Mouse (Mus musculus) kidney, adult 9 months (tissue): Measurements from ENCODE around the gene Fbxl22.

Experiments used
- DNase-seq: peaks from one replicate; pipeline ENCODE4 v3.0.0; 2022

Fbxl22 gene

DNA sequence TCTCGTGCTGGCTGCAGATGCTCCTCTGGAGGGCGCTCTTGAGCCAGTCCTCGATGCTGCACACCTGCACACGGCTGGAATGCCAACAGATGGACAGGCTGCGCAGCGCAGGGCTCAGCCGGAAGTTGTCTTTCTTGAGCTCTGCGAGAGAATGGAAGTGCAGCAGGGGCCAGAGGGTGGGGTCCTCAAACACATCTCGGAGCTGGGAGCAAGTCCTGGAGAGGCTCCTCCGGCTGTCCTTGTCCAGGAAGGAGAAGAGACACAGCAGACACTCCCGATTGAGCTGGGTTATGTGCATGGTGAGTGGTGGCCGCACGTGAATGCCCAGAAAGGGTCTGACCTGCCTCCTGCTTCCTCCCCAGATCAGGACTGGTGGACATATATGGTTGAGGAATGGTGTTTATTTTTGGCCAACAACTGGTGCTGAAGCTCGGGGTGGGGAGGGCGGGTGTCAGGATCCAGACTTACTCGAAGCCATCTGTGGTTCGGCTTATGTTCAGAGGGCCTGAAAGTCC is at the start of gene Fbxl22:
Fbxl22 (minus strand) TSS at position 338 of the 515 bp plus-strand sequence.
- DNase-seq, result peak; percentile 82

DNA sequence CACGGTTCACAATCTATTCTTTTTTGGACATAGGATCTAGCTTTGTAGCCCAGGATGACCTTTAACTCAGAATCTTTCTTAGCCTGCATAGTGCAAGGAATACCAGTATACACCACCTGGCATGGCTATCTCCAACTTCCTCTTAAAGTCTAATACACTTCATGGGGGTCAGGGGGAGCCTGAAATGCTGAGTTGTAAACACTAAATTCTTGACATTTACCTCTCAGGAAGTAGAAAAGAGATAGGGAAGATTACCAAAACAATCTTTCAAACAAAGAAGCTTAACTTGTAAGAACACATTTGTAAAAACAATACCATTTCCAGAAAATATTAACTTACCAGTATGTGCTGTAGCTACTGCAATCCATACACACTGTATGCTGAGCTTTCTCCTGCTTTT is 47.8 kb upstream of the Fbxl22 start:
- DNase-seq, result no peak

DNA sequence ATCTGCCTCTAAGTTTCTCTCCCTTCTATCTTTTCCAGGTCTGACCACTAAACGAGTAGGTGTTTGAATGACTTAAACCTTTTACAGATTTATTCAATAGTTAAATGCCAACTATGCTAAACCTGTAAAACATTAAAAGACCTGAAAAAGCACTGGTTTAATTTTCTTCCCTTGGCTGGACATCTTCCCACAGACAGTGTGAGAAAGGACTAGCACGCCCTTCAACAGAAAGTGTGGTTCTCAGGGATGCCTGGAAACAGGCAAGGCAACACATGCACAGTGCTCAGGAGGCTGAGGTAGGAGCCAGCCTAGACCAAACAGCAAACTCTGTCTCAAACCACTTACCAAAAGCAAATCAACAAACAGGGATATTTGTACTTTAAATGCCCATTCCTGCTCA is 47.1 kb upstream of the Fbxl22 start:
- peak; percentile 83 for DNase-seq

DNA sequence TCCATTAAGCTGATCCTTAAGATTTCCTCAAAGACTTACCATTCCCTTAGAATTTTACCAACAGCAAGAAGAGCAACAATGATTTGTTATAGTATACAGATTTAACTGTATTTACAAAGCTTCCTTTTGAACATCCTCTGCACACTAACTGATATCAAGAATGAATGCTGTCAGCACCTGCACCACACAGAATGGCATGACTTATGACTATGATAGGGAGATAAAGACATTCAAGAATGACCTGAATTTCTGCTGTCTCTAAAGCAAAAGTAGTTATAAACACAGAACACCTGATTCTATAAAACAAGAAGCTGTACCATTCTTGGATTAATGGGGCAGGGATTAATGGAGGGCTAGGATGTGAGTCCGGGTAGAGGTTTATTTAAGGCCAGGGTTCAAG is 46.3 kb upstream of the Fbxl22 start:
- no peak for DNase-seq

DNA sequence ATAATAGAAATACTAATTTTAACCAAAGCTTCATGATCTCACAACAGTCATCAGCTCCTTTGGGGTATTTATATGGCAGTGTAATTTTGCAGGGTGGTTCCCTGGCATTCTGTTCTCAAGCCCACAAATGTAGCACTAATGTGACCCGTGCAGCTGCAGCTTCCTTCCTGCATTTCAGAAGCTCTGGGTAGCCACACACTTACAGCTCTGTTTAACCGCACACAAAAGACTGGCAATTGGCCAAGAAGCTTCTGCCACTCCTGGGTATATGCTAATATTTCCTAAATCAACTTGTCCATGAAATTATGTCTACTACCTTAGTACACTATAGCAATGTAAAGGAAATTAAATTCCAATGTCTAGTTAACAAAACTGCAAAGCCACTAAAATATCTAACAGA is 45.9 kb upstream of the Fbxl22 start:
- no peak for DNase-seq

DNA sequence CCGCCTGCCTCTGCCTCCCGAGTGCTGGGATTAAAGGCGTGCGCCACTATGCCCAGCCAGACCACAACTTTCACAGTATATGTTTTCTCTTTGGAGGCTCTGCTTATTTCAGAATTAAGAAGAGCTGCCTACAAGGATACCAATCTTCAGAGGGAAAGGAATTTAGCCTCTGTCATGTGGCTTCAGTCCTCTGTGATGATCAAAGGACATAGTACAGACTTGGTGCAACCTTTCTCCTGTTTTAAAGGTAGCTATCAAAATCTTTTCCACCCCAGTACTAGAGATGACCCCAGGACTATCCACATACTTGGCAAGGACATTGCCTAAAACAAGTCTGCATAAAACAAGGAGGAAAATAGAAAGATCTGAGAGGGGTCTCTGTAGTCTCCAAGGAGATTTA is 44.6 kb upstream of the Fbxl22 start:
- DNase-seq, result peak; percentile 80

DNA sequence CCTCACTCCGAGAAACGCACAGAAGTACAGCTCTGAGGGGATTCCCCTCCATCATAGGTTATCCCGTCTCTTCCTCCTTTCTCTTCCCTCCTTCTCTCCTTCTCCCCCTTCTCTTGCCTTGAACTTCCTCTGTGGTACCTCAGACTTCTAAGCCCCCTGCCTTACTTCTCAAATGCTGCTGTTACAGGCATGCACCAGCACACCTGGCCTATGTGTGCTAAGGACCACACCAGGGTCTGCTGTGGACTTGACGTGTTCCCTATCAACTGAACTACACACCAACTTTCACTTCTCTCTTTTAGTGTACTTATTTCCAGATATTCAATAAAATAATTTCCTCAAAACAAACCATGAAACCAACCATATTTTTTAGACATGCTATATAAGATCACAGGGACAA is 28.4 kb upstream of the Fbxl22 start:
- no peak for DNase-seq

DNA sequence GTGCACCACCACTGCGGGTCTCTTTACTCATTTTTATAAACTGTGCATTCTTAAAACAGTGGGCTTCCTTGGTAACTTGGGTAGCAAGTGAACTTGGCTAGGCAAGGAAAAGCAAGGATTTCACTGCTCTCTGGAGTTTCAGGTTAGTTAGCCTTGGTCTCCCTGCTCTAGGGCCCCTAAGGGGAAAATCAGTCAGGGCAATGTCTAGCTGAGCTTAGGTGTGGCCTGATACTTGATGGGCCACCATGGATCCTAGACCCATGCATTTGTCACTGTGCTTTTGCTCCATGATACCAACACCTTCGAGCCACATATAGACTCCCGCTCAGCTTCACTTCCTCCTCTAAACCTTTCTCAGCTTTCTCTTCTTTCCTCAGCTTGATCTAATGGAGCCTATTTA is 7.2 kb upstream of the Fbxl22 start:
- DNase-seq, result no peak

DNA sequence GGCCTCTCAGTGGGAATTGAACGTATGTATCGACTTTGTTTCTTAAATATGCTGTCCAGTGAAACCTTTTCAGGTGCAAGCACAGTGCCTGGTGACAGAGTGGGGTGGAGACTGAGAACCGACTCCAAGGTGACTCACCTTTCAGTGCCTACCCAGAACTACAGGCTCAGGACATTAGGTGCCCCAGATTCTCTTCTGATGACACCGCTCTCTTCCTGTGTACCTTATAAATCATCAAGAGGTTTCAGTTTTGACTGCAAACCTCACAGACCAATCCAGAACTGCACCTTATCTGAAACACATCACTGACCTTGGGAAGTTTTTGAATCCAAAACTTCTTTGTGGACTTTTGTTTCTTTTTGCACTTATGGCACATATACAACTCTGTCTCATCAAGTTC is 5.9 kb upstream of the Fbxl22 start:
- no peak for DNase-seq

DNA sequence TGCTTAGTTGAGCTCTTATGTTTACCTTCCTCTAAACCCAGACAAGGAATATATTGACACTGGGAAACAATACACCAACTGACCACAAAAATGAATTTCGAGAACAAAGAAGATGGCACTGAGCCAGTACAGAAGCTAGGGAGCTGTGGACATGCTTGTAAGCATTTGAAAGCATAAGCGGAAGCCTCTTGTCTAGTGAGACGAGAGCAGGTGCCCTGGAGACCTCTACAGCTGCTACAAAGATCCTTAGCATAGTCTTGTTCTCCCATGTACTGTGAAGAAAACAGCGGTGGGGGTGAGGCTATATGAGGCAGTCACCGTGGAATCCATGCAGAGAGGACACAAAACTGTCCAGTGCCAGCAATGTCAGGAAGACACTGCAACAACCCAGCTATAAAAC is 4.5 kb upstream of the Fbxl22 start:
- peak; percentile 28 for DNase-seq

DNA sequence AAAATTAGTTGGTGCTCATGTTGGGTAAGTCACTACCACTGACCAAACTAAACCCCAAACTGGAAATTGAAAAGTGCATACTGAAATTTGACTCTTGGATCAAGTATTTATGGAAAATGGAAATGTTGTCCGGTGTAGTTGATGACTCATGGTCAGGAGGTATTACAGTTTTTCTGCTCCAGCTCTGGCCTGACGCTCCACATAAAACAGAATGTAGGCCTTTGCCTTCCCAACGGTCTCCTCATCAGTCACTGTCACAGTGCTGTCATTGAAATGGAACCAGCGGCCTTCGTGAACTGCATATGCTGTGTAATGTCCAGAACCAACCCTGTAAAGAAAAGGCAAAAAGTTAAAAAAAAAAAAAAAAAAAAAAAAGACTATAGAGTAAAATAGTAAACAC is 3.9 kb upstream of the Fbxl22 start:
- DNase-seq, result no peak

DNA sequence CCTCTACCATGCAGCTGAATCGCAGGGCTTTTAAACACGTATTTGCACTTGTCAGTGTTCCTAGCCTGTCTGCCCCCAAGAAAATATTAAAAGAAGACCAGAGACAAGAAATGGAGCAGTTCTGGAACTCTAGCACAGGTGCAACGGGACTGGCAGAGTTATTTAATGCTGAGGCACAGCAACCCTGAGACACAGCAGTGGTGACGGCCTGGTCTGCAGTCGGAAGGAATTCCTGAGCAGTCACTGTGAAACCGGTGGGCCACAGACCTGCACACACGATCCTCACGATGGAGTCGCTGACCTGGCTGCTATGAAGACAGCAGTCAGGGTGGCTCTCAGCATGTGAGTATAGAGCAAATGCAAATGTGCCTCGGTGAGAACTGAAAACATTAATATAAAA is 3.4 kb upstream of the Fbxl22 start:
- no peak for DNase-seq

DNA sequence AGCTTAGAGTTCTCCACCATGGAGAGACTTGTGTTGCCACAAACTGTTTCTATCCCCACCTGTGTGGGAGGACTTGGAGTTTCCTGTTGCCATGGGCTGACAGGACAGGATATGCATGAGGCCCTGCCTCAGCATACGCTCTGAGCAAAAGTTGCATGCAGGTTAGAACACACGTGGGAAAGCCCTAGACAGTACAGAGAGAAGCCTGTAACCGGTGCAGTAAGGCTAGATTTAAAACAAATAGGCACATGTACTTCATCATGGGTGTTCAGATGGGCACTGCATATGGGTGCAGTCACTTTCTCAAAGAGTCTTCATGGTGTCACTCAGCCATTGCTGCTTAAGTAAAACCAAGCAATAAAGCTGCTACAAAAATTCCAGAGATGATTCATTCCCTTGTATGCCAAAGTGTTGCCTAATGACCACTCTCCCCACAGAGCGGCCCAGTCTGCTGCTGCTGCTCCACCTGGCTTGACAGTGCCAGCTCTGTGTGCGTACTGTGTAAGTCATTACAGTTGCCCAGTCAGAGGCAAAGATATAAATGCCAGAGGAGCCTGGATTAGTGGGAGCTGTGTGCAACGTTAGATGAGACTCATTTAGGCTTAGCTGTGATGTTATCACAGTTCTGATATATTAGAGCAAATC is 2.0 kb upstream of the Fbxl22 start:
- no peak for DNase-seq

DNA sequence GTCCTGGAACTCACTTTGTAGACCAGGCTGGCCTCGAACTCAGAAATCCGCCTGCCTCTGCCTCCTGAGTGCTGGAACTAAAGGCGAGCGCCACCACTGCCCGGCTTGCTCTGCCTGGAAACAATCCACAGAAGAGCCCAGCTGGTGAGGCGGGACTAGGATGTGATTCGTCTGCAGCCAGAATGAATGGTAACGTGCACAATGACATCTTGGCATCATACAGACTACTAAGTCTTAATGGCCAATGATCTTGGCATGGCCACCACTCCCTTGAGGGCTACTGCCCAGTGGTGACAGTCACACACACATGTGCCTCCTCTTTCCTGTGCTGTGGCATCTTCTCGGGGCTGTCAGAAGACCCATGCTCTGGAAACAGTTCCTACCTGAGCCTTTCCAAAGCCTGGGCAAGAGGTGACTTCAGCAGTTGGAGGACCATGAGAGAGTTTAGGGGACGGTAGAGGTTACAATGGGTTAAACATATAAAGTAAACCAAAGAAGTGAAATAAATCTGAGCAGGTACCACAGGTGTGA is 1.4 kb upstream of the Fbxl22 start:
- DNase-seq, result no peak

DNA sequence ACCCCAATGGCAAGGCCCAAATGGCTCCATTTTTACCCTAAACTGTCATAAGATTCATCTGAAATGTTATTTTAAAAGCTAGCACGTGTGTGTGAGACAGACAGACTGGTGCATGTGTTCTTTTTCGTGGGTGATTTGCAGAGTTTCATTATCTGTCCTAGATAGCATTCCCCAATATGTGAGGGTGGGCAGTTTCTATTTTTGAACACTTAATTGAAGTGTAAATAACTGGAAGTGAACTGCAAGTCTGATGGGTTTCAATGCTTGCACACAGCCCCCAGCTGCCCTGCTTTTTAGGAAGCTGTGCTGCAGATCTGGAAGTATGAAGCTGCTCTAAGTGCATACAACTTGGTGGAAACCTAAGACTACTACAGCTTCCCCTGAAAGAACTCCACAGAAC is 722 bp upstream of the Fbxl22 start:
- no peak for DNase-seq

DNA sequence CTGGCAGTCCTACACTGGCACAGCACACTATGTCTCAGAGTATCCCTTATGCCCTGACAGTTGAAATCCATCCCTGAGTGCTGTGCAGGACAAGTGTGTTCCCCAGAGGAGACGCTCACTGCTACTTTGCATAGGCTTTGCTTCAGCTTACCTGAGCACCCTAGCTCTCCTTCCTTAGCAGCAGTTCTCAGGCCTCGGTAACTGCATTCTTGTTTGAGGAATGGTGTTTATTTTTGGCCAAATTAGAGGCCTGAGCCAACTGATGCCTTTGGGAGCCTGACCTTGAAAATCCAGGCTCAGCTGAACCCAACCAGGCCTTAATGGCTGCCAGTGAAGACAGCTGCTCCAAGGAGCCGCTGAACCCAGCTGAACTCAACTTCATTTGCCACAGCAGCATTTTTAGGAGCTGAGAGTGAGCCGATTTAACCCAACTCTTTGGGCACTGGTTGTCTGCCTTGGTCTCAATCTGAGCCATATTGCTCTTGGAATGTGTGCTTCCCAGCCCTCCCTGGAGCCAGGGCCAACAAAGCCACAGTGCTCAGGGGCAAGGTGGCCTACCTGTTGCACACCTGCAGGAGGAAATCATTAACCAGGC is 635 bp downstream of the Fbxl22 start:
- DNase-seq, result no peak

DNA sequence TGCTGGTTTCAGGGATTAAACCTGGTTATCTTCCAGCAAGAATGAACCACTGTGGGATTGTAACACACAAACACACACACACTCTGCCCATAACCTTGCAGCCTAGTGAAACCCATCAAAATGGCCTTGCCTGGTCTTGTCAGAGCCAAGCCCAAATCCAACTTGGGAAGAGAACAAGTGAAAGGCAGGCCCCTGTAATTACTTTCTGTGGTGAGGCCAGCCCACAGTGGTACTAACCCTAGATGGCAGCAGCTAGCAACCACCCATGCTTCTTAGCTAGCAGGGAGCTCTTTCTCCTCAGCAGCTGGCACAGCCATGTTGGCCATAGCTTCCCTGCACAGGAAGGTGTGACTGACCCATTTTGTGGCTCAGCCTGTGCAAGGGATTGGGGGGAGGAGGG is 1.2 kb downstream of the Fbxl22 start:
- peak; percentile 36 for DNase-seq

DNA sequence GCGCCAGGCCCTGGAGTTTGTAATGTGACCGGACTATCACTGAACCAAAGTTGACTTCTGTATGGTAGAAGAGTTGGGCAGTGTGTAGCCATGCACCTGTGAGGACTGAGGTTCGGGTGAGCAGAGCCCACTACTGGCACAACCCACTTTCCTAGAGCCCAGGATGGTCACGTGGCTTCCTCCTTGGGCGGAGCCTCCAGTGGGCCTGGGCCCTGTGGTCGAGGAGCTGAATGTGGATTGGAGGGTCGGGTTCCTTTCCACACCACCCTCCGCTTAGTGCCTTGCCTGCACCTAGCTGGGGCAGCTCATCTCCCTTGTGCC is 2.1 kb downstream of the Fbxl22 start:
- peak; percentile 92 for DNase-seq

DNA sequence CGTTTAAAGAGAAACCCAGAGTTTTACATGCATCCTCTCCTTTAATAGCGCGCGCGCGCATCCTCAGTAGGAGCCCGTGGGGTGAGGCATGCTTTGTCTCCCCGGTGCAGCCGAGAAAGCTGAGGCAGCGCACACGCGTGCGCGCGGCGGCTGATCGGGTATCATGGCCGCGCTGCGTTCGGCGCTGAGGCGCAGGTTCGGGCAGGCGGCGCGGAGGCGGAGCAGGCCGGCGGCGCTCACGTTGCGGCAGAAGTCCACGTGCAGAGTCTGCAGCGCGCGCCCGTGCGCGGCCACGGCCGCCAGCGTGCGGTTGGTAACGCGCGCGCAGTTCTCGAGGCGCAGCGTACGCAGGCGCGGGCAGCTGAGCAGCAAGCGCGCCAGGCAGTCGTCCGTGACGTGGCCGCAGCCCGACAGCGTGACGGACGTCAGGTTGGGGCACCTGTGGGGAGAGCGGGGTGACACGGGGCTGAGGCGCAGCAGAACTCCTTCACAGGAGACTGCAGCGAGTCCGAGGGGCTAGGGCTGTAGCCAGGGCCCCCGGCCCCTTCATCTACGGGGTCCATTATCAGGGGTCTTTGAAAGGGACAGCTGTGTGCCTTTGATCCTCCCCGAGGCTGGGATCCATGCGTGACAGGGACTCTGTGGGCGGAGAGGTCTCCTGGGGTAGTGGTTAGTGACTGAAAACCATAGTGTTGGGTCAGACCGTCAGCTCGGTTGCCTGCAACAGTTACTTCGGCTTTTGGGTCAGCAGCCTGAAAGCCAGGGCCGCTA is 2.6 kb downstream of the Fbxl22 start:
- DNase-seq, result peak; percentile 95

DNA sequence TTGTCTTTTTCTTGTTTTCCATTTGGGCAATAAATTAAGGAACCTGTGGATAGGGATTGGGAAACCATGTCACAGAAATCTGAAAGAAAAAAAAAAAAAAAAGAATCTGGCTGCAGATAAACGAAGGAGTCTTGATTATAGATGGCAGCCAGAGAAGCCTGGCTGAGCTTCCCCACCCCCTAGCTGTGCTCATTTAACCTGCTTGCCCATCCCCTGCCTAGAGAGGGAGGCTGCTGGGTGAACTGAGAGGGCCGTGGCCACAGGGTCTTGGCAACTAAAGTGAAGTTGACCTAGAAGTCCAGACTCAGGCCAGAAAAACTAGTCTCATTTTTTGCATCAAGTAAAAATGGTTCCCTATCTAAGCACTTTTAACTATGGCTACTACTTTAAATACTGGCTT is 3.4 kb downstream of the Fbxl22 start:
- DNase-seq, result peak; percentile 42

DNA sequence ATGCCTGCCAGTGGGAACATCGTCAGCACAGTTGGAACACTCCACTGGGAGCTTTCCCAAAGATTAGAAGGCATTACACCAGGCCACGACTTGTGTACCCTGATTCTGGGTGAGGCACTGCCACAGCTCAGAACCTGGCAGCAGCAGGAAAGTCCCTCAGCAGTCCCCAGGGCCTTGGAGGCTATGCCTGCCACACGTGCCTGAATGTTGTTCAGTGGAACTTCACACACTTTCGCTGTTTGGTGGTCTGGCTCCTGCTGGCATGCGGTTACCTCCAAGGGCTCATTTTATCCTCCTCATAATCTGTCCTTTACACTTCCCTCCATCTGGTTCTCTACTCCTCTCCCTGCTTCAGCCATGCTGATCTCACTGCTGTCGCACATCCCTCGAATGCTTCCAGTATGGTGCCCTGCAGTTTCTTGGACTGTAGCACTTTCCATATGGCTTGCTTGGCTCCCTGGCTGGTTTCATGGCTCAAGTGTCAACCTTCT is 4.0 kb downstream of the Fbxl22 start:
- DNase-seq, result no peak

DNA sequence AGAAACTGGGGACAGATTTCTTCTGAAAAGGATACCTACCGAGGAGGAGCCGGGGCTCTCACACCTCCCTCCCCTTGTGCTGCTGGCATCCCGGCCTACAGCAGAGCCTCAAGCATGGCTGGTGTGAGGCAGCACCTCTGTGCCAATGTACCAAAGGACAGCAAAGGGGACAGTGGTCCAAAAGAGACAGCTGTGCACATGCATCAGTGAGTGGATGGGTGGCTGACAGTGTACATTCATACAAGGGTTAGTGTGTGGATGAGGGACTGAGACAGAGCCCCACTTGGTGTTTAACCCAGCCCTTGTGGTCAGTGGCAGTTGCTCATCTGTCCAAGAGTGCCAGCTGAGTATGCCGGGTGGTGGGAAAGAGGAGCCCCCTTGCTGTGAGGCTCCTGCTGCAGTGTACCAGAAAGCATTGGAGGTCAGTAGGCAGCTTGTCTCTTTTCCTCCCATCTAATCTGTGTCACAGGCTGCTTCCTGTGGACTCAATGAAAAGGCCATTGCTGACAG is 5.4 kb downstream of the Fbxl22 start:
- DNase-seq, result no peak

DNA sequence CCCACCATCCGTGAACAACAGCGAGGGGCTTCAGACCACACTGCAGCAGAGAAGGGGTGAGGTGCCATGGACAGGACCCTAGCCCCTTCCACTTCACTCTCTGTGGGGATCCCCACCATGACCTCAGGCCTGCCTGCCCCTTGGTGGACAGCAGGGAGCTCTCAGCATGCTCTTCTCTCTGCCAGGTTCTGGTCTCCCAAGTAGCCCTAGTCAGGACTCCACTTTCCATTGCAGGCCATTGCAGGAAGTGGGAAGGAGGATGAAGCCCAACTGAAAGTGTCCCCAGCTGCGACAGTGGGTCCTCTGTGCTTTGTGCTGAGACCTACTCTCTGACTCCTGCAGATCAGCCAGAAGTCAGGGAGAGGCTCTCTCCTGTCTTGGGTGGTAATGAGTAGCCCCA is 6.7 kb downstream of the Fbxl22 start:
- DNase-seq, result no peak

DNA sequence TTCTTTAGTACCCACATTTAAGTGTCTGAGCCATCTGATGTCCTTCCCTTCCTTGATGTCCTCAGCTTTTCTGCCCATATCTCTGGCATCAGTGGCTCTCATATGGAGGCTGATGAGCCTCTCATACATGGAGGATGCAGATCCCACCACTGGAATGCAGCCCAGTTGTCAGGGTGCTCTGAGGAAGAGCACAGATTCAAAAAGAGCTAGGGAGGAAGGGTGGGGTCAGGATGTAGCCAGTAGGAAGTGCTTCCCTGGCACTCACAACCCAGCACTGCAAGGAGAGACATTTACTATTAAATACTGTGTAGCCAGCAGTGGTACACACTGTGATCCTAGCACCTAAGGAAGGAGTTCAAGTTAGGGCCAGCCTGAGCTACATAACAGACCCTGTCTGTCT is 8.0 kb downstream of the Fbxl22 start:
- no peak for DNase-seq
